Mouse (Mus musculus): ENCODE data around the gene Nudt17.

DNA sequence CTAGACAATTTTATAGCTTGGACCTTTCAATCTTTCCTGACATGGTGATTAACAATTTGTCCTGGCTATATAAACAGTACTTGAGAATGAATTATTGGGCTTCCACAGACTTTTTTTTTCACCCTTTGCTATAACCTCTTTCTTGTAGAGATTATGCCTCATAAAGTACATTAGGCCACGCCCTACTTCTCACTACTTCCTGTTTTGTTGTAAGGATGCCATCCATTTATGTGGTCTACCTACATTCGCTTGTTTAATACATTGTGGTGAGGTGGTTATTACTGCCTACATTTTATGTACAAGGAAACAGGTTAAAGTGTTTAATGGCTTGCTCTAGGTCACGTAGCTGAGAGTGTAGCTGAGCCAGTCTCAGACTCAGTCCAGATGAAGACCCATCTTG lies 33.2 kb downstream of the Nudt17 start:
- TF ChIP-seq CTCF (conservative IDR thresholded peaks at IDR 0.05; ENCODE audit: low read length): no peak
- TF ChIP-seq NANOG (IDR thresholded peaks at IDR 0.05; ENCODE audit: borderline replicate concordance, low read length): no peak
